Mouse (Mus musculus): ENCODE data around the gene Tlr2.

DNA sequence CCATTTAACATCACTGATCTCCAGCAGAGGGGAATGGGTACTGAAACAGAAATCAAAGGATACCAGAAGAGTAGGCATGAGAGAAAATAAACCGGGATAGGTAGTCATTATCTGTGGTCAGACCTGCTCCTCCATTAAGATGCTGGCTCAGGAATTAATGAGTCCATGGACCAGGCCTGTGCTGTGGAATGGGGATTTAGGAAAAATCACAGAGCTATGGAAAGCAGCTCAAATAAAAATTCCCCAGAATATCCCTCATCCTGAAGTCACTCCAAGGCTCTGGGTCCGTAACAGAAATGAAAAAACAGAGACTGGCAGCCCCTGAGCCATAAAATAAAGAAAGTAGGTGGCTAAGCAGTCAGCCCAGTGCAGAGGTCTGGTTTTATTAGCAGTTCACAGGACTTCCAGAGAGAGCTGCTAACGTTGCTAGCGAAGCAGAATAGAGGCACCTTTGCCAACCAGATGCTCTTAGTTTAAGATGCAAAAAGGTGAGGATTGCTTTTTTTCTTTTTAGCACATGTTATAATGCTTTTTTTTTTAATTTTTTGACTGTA is 25.1 kb downstream of the Tlr2 start:
- TF ChIP-seq TAL1 (conservative IDR thresholded peaks at IDR 0.05; ENCODE audit: low read depth, low read length) (no peak), CTCF (IDR thresholded peaks at IDR 0.05; ENCODE audit: low read depth, low read length) (no peak), GATA1 (IDR thresholded peaks at IDR 0.05; ENCODE audit: borderline replicate concordance, low read length) (no peak), POLR2AphosphoS5 (IDR thresholded peaks at IDR 0.05; ENCODE audit: insufficient replicate concordance, low read depth, low read length) (no peak), GATA2 (IDR thresholded peaks at IDR 0.05; ENCODE audit: borderline replicate concordance, low read depth, low read length) (no peak)
